Mouse (Mus musculus): Measurements from ENCODE around the gene Ddx19a.
"Not testable (repeated sequence)": the region's sequence is repeated elsewhere in the genome, so short reads cannot be mapped to it uniquely, and the experiment has no call there.

Ddx19a gene

DNA sequence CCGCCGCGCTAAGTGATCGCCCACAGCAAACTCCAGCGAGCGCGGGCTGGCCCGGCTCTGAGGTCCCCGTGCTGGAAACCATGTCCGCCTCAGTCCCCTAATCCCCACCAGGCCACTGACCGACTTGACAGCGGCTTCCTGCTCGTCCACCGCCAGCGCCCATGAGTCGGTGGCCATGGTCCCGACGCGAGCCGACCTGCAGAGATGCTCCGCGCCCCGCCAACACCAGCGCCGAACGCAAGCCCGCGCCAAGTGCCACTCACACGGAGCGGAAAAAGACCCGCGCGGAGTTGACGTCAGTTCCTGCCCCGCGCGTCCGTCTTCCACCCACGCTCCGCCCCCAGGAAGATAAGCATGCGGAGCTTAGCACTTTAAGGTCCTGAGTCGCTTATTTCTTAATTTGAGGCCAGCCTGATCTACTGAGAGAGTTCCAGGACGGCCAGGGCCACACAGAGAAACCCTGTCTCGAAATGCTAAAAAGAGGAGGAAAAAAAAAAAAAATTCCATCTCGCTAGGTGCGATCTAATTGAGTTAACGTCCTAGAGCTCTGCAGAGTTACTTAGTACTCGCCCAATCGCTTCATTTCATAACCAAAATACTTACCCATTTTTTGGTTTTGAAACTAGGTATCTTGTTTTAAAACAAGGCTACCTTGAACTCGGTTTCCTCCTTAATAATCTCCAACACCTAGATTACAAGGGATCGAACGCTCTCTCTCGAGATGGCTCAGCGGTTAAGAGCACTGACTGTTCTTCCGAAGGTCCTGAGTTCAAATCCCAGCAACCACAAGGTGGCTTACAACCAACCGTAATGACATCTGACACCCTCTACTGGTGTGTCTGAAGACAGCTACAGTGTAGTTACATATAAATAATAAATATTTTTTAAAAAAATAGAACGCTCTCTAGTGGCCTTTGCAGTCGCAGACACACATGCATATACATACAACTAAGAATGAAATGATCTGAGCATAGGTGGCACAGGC, at the start of gene Ddx19a:
Gene Ddx19a (minus strand): TSS at position 254 of the 985 bp plus-strand sequence.
- peak; percentile 80 for DNase-seq (ENCODE audit: low read depth, low spot score)

DNA sequence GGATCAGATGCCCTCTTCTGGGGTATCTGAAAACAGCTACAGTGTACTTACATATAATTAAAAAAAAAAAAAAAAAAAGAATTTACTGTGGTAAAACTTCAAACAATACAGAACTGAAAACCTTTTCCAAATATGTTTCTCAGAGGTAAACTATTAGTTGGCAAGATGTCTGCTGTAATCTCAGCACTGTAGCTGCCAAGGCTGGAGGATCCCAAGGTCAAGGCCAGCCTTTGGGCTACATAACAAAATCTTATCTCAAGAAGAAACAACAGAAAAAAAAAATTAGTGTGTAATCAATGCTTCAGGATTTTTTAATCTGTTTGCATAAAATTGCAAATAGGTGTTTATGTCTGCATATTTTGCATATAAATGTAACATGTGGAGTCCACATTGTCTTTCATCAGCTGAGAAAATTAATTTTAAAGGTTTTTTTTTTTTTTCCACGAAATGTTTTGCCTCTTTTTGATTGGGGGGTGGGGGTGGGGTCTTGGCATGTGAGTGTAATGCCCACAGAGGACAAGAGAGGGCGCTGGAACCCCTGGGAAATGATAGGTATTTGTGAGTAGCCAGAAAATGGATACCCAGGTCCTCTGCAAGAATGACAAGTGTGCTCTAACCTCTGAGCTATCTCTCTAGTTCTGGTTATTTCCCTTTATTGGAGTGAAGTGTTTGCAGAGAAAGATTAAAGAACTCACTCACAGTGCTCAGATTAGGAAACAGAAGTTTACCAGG, 46.6 kb upstream of the Ddx19a start:
- no peak for DNase-seq (ENCODE audit: low read depth, low spot score)

DNA sequence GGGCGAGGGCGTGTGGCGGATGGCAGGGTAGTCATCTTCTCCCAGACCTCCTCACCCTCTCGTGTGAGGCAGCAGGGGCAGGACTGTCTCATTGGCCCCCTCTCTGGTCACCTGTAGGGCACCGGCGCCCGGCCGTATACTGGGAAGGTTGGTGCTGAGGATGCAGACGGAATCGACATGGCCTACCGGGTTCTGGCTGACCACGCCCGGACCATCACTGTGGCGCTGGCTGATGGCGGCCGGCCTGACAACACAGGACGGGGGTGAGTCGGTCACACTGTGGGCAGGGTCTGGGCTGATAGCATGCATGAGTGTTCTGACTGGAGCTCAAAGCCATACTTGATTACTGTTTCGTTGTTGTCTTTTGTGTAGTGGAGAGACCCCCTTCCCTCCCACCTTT, 44.9 kb upstream of the Ddx19a start:
- no peak for DNase-seq (ENCODE audit: low read depth, low spot score)

DNA sequence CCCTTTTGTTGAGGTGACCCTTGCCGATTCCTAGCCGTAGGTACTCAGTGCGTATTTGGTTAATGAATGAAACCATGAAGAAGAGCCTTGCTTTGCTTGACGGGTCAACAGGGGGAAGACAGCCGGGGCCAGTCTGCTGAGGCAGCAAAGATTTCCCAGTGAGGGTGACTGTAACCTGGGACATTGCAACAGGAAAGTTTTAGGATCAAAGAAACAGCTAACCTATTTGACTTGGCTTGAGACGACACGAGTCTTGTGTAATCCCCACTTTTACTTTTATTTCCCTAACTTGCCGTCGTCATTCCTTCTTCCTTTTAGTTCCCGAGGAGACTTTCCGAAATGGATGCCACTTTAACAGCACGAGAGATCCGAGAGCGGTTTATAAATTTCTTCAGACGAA, 39.0 kb upstream of the Ddx19a start:
- no peak for DNase-seq (ENCODE audit: low read depth, low spot score)

DNA sequence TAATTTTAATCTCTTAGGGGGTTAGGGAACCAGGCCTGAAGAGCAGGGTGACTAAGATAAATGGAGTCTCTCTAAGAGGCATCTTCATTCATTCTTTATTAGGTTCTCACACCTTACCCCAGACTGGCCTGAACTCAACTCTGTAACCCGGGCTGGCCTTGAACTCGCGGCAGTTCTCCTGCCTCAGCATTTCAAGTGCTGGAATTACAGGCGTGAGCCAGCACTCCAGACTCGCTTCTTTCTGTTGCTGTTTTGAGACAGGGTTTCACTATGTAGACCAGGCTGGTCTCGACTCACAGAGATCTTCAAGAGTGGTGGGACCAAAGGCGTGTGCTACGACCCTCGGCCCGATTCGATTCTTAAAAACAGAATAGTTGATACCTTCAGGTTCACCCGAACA, 36.7 kb upstream of the Ddx19a start:
- no peak for DNase-seq (ENCODE audit: low read depth, low spot score)

DNA sequence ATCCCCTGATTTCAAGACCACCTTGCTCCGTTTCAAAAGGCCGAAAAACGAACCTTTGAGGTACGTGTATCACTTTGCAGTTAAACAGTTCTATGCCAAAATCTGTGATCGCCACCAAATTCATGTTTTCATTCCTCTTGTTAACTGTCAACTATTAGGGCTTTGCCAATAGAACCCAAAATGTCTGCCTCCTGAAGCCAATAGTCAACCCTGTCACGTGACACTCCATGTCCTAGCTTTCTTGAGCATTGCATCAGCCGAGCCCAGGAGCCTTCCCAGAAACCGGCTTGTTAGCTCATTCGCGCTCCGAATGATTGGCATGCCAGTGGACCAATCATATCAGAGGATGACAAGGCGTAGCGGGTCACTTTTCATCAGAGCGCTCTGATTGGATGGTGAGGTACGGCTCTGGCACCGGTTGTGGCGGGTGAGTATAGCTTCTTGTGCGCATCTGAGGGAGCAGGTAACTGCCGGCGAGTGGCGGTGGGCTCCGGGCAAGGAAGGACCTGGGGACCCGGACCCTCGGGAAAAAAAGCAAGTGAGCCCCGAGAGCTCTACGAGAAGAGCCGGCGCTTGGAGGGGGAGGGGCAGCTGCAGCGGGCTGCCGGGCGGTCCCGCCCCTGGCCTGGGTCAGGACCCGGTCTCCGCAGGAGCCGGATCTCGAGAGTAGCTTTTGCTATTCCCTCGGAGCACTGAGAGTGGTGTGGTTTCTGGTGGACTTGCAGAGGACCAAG, 36.0 kb upstream of the Ddx19a start:
- DNase-seq (ENCODE audit: low read depth, low spot score): peak; percentile 100

DNA sequence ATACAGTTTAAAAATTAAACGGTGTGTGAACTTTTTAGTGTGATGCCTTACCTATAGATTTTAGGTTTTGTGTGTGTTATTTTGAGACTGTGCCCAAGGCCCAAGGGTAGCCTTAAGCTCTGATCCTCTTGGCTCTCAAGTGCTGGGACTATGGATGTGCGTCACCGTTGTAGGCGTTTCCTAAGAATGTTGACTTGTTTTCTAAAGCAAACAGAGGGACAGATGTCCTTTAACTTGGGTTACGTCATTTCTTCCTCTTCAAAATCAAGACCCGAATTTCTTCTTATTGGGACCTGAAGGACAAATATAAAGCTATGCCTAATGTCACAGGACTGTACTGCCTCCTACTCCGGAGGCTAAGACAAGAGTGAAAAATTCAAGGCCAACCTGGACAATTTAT, 35.3 kb upstream of the Ddx19a start, which contains the start of gene Aars:
Gene Aars (plus strand): TSS at position 229 of the 400 bp plus-strand sequence.
- DNase-seq (ENCODE audit: low read depth, low spot score): no peak

DNA sequence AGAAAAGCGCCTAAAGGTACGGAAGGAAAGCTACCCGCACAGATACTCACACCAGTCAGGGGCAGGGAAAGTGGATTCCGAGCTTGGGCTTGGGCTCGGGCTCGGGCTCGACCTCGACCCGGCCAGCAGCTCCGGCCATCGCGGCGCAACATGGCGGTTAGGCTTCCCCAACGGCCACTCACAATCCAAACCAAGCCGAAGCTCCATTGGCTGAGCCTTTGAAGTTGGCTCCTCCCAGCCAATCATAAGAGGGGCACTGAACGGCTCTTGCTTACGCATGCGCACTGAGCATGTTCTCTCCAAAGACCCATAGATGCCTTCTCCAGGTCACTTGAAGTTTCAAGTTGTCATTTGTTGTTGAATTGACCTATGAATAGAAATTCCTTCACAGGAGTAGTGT, 34.0 kb upstream of the Ddx19a start, which contains the start of gene Ddx19b:
Gene Ddx19b (minus strand): TSS at position 180 of the 400 bp plus-strand sequence.
- no peak for DNase-seq (ENCODE audit: low read depth, low spot score)

DNA sequence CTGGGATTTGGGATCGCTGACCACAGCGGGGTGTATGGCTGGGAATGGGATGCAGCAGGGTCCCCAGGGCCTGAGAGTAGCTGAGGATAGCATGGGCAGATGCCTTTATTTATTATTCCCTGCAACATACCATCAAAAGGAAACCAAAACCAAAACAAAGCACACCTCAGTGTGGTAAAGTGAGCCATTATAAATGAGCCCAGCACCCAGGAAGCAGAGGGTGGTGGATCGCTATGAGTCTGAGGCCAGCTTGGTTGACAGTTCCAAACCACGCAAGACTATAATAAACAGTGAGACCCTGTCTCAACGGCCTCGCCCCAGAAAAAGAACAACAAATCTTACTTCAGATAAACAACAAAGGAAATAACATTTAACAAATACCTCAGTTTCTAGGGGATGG, 32.4 kb upstream of the Ddx19a start:
- DNase-seq (ENCODE audit: low read depth, low spot score): no peak

DNA sequence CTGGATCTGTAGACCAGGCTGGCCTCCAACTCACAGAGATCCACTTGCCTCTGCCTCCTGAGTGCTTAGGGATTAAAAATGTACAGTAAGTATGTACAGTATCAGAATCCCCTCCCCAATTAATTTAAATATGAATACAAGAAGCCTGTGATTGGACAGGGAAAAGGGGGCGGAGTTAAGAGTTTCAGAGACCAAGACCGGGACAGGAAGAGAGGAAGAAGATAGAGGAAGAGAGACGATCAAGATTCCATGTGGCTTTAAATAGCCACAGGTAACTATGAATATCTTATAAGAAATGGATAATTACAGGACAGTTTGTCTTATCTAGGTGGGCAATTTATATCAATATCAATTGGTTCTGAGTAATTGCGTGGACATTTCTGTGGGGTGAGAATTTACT, 32.0 kb upstream of the Ddx19a start:
- no peak for DNase-seq (ENCODE audit: low read depth, low spot score)

DNA sequence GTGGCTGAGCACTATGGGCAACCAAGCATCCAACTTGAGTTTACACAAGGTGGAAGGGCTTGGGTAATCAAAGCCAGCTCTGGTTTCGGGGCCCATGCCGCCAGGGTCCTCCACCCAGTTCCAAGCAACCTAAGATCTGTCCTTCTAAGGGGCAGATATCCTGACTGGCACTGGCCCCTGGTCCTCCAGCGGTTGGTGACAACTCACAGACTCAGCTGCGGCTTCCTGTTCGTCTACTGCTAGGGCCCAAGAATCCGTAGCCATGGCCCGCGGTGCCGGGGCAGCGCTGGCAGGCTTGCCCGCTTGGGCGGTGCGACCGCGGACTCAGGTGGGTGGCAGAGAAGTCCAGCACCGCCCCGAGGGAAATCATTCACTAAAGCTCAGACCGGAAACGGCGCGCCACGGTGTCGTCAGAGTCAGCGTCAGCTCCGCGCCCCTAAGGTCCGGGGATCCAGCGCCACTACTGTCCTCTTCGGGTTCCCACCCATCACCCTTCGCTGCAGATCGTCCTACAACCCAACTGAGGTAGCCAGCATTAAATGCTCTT, 29.9 kb upstream of the Ddx19a start:
- peak; percentile 62 for DNase-seq (ENCODE audit: low read depth, low spot score)

DNA sequence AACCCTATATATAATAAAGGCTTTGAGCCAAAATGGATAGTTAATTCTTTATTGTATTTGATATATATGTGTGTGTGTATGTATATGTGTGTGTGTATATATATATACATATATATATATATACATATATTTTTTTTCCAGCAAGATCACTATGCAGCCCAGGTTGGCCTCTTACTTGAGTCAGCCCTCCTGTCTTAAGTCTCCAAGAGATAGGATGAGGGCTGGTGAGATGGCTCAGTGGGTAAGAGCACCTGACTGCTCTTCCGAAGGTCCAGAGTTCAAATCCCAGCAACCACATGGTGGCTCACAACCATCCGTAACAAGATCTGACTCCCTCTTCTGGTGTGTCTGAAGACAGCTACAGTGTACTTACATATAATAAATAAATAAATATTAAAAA, 29.0 kb upstream of the Ddx19a start:
- DNase-seq (ENCODE audit: low read depth, low spot score): not testable (repeated sequence)

DNA sequence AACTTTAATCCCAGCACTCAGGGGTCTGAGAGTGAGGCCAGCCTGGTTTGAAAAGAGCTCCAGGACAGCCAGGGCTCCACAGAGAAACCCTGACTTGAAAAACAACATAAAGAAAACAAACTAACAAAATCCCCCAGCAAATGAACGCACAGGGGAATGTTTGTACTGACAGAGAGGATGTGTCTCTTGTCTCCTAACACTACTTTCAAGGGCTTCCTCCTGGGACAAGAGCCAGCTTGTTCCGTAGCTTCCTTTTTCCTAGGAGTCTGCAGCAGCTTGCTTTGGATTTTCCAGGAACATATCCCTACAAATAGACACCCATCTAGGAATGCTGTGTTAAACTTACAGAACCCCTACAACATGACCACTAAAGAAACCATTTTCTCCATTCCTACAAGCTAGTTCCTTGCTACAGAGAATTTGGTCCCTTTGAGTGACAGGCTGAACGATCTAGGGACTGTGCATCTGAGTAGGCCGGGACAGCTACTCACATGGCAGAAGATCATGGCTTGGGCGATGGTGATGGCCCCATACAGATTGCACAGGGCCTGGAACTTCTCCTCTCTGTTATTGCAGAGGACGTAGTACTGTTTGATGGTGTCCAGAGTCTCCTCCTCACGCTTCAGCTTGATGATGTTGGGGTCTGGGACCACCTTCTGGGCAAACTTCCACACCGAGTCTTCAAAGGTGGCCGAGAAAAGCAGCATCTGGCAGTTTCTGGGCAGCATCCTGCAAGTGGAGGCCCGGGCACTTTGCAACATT, 12.8 kb upstream of the Ddx19a start:
- DNase-seq (ENCODE audit: low read depth, low spot score): not testable (repeated sequence)

DNA sequence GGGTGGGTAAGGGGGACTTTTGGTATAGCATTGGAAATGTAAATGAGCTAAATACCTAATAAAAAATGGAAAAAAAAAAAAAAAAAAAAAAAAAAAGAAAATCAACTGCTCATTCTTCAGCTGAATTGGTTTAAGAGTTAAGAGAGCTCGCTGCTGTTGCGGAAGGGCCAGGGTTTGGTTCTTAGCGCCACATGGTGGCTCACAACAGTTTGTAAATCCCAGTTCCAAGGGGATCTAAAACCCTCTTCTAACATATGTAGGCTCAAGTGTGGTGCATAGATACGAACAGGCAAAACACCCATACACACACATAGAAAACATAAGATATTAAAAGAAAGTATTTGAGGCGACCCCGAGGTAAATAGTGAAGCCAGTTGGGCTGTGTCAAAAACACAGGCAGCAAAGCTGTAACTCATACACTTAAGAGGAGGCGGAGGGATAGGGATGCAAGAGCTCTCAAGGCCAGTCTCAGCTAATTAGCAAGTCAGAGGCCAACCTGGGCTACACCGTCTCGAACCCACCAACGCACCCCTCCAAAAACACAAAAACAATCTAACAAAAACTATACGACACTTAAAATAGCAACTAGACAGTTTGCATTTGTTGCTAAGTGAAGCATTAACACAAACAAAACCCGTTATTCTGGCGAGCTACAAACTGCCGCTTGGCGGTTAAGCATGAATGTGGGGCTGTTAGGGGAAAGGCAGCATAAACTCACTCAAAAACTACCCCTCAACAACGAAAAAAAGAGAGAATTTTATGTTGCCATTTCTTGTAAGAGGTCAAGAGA, 764 bp downstream of the Ddx19a start:
- DNase-seq (ENCODE audit: low read depth, low spot score): no peak

DNA sequence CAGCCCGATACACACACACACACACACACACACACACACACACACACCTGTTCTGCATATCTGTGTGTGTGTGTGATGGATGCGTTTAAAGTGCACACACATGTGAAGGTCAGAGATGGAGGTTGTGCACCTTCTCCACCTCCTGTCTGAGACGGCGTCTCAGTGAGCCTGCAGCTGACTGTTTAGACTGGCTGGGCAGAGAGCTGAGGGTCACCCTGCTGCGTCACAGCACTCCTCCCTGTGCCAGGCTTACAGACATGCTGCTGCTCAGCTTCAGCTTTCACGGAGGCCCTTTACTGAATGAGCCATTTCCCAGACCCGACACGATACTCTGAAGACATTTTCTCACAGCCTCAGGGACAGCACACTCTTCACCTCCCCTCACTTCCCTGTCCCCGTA, 7.6 kb downstream of the Ddx19a start:
- no peak for DNase-seq (ENCODE audit: low read depth, low spot score)

DNA sequence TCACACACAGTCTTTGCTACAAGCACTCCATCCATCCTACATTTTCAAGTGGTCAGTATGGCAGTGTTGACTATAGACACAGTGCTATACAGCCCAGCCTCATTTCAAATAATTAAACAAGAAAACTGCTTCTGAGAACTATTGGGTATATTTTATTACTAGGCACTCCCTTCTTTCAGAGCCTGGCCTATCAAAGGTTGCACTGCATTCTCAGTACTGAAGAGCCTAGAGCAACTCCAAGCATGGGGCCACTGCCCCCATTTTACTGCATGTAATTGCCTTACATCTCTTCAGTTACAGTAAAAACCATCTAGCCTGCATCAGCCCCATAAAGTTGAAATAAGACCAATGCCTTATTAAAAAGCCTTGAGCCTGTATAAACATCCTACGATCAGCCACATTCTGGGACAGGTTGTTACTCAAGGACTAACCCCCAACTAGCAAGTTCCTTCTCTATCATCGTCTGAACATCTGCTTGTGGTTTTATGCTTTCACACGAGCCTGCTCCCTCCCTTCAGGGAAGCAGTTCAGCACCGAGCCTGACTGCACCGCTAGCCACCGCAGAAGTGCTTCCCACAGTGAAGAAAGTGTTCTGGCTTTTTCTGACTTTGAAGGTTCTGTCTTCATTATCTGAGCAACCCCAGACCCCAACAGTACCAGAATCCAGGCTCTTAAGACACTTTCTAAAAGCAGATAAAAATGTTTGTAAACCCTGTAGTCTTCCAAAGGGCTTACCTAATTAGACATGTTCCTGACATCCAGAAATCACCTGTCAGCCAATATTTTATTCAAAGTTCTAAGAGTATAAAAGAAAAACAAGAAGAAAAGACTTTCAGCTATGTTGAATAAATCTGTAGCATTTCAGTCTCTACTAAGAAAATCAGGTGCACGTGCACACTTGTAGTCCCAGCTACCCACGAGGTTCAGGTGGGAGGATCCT, 9.5 kb downstream of the Ddx19a start:
- DNase-seq (ENCODE audit: low read depth, low spot score): no peak

DNA sequence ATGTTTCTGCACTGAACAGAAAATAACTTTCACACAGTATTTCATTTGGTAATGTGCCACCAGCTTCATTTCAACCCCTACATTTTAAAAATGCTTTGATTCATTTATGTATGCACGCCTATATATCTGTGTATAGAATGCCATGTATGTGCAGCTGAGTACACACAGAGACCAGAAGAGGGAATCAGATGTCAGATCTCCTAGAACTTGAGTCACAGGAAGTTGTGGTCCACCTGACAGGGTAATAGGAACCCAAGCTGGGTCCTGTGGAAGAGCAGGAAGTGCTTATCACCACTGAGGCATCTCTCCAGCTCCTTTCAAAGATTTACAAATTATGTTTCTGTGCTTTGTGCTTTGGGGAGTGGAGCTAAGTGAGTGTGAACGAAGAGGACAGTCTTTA, 16.3 kb downstream of the Ddx19a start:
- no peak for DNase-seq (ENCODE audit: low read depth, low spot score)

DNA sequence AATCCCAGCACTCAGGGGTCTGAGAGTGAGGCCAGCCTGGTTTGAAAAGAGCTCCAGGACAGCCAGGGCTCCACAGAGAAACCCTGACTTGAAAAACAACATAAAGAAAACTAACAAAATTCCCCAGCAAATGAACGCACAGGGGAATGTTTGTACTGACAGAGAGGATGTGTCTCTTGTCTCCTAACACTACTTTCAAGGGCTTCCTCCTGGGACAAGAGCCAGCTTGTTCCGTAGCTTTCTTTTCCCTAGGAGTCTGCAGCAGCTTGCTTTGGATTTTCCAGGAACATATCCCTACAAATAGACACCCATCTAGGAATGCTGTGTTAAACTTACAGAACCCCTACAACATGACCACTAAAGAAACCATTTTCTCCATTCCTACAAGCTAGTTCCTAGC, 19.6 kb downstream of the Ddx19a start:
- not testable (repeated sequence) for DNase-seq (ENCODE audit: low read depth, low spot score)

DNA sequence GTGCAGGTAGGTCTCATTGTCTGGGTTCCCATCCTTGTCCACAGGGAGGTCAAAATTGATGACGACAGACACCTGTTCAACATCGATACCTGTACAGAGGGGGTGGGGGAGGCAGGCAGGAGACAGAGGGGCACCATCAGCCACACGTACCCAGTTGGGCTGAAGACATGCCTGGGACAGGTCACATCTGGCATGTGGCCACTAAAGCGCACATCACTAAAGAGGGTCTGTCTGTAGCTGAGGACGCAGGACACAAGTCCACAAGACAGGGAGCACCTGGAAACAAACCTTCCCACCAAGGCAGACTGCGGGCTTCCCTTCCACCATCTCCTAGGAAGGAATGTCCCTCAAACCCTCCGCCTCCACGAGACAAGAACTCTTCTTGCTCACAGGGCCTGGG, 21.1 kb downstream of the Ddx19a start:
- DNase-seq (ENCODE audit: low read depth, low spot score): not testable (repeated sequence)
